Mouse (Mus musculus) forebrain, embryonic 11.5 days (tissue): ENCODE measurements at regions not wholly inside any gene's neighbourhood (a gene's known extent, or its start where the extent isn't known, plus 50 kb on each side); places are given as distances from the start of the nearest gene placed in this dataset.

Source experiments
- ATAC-seq: fragments of 200-750 bp; cut with Nextera tagmentation; replicated peaks from 2 replicates; pipeline ENCODE4 v1.8.0; 2017; ENCODE audit warnings: moderate TSS enrichment; ENCODE audit not compliant: low FRiP score
- DNase-seq: peaks from one replicate; pipeline ENCODE4 v3.0.0-alpha.2; 2017; ENCODE audit warnings: low spot score
- H3K27ac ChIP-seq: fragments of 300-500 bp; sonication (generic); 2 replicates; pipeline ENCODE4 v1.5.1; 2014; ENCODE audit warnings: low read depth, low read length
- H3K27me3 ChIP-seq: fragments of 300-500 bp; sonication (generic); 2 replicates; pipeline ENCODE4 v1.6.1; 2014; ENCODE audit warnings: mild to moderate bottlenecking, low read length, mixed read lengths; ENCODE audit not compliant: control insufficient read depth, insufficient read depth
- H3K36me3 ChIP-seq: fragments of 300-500 bp; sonication (generic); 2 replicates; pipeline ENCODE4 v1.6.1; 2014; ENCODE audit warnings: mild to moderate bottlenecking, low read length, moderate library complexity, mixed read lengths; ENCODE audit not compliant: control insufficient read depth, insufficient read depth
- H3K4me1 ChIP-seq: fragments of 300-500 bp; sonication (generic); replicated peaks from 2 replicates; pipeline ENCODE4 v1.6.1; 2014; ENCODE audit warnings: low read length, mixed read lengths; ENCODE audit not compliant: control insufficient read depth, insufficient read depth
- H3K4me2 ChIP-seq: fragments of 300-500 bp; sonication (generic); 2 replicates; pipeline ENCODE4 v1.6.1; 2014; ENCODE audit warnings: low read depth, mild to moderate bottlenecking, low read length, moderate library complexity, mixed read lengths; ENCODE audit not compliant: severe bottlenecking
- H3K4me3 ChIP-seq: fragments of 300-500 bp; sonication (generic); 2 replicates; pipeline ENCODE4 v1.5.1; 2014; ENCODE audit warnings: low read depth, low read length
- H3K9ac ChIP-seq: fragments of 300-500 bp; sonication (generic); 2 replicates; pipeline ENCODE4 v1.6.1; 2014; ENCODE audit warnings: low read length
- H3K9me3 ChIP-seq: fragments of 300-500 bp; sonication (generic); 2 replicates; pipeline ENCODE4 v1.6.1; 2016; ENCODE audit warnings: low read length, mixed read lengths; ENCODE audit not compliant: control insufficient read depth
- WGBS: fragments of 180-500 bp; shearing (Covaris S2); extraction: QIAGEN DNeasy Blood & Tissue Kit; methylation state at CpG from one replicate; pipeline ENCODE4 v1.1.7; 2014; 5-methylcytosine and 5-hydroxymethylcytosine counted together

- H3K4me2 ChIP-seq: peak overlapping the region; percentile 45; the same call in 1 of the 2 replicates
- no peak for DNase-seq
- no peak overlapping the region for H3K27ac ChIP-seq
- H3K4me1 ChIP-seq: no peaks in the 10 kb centered on the region
- H3K9me3 ChIP-seq: no peaks in the 10 kb centered on the region
- 84% methylated on average over 10 of the region's 10 CpGs for WGBS
- no peak for ATAC-seq
- H3K36me3 ChIP-seq: no peaks in the 10 kb centered on the region
- H3K4me3 ChIP-seq: no peak overlapping the region; the same call in 1 of the 2 replicates
- peak overlapping the region; percentile 58; the same call in 1 of the 2 replicates for H3K9ac ChIP-seq
- H3K27me3 ChIP-seq: no peaks in the 10 kb centered on the region
These were observed 345.7 kb upstream of the Prkcq start for GRCm38 (mm10) chr2:10826134-10826767.

GRCm38 (mm10) chr2:10839976-10840375, 331.9 kb upstream of the Prkcq start:
- Histone ChIP-seq H3K36me3 (no peaks in the 10 kb centered on the region), H3K4me1 (0 out of 2 replicates have a peak, but pooled peaks cover 2% of the 10 kb centered on the region), H3K27me3 (no peaks in the 10 kb centered on the region), H3K27ac (no peak overlapping the region), H3K9ac (no peak overlapping the region), H3K4me2 (no peak overlapping the region), H3K4me3 (no peak overlapping the region), H3K9me3 (no peaks in the 10 kb centered on the region)
- no peak for DNase-seq
- 49% methylated on average over 5 of the region's 5 CpGs for WGBS
- ATAC-seq: no peak; the same call in 1 of the 2 replicates

- ATAC-seq (no peak), DNase-seq (no peak)
- 75% methylated on average over 8 of the region's 8 CpGs for WGBS
- Histone ChIP-seq H3K9ac (no peak overlapping the region), H3K36me3 (no peaks in the 10 kb centered on the region), H3K27me3 (no peaks in the 10 kb centered on the region), H3K27ac (no peak overlapping the region), H3K4me3 (no peak overlapping the region), H3K4me2 (no peak overlapping the region), H3K4me1 (no peaks in the 10 kb centered on the region), H3K9me3 (no peaks in the 10 kb centered on the region)
These were observed 310.1 kb upstream of the Prkcq start for GRCm38 (mm10) chr2:10861654-10862292.

- H3K9ac ChIP-seq: no peak overlapping the region
- ATAC-seq: no peak
- WGBS: 89% methylated on average over 2 of the region's 2 CpGs
- H3K9me3 ChIP-seq: no peaks in the 10 kb centered on the region
- no peak overlapping the region for H3K4me2 ChIP-seq
- H3K27me3 ChIP-seq: no peaks in the 10 kb centered on the region
- H3K27ac ChIP-seq: no peak overlapping the region
- DNase-seq: no peak
- H3K36me3 ChIP-seq: no peaks in the 10 kb centered on the region
- H3K4me3 ChIP-seq: no peak overlapping the region
- no peaks in the 10 kb centered on the region for H3K4me1 ChIP-seq
These were observed 307.5 kb upstream of the Prkcq start for GRCm38 (mm10) chr2:10864451-10864850.

GRCm38 (mm10) chr2:10874303-10874702, 297.6 kb upstream of the Prkcq start:
- H3K36me3 ChIP-seq: no peaks in the 10 kb centered on the region
- no peak overlapping the region for H3K9ac ChIP-seq
- H3K27ac ChIP-seq: no peak overlapping the region
- H3K4me3 ChIP-seq: no peak overlapping the region
- no peak overlapping the region for H3K4me2 ChIP-seq
- no peak for DNase-seq
- no peaks in the 10 kb centered on the region for H3K9me3 ChIP-seq
- no peak for ATAC-seq
- H3K27me3 ChIP-seq: no peaks in the 10 kb centered on the region
- WGBS: 89% methylated on average over 4 of the region's 4 CpGs
- no peaks in the 10 kb centered on the region for H3K4me1 ChIP-seq

GRCm38 (mm10) chr2:10901926-10902325, 270.0 kb upstream of the Prkcq start:
- no peaks in the 10 kb centered on the region for H3K4me1 ChIP-seq
- no peak overlapping the region for H3K9ac ChIP-seq
- no peaks in the 10 kb centered on the region for H3K9me3 ChIP-seq
- DNase-seq (no peak), ATAC-seq (no peak)
- no peak overlapping the region for H3K4me3 ChIP-seq
- no peak overlapping the region for H3K4me2 ChIP-seq
- WGBS: 87% methylated on average over 3 of the region's 3 CpGs
- no peaks in the 10 kb centered on the region for H3K36me3 ChIP-seq
- H3K27me3 ChIP-seq: no peaks in the 10 kb centered on the region
- no peak overlapping the region for H3K27ac ChIP-seq

GRCm38 (mm10) chr2:10919955-10920354, 252.0 kb upstream of the Prkcq start:
- no peak overlapping the region for H3K4me3 ChIP-seq
- H3K4me2 ChIP-seq: no peak overlapping the region
- H3K9me3 ChIP-seq: no peaks in the 10 kb centered on the region
- H3K27me3 ChIP-seq: no peaks in the 10 kb centered on the region
- ATAC-seq (no peak), DNase-seq (no peak)
- 0 out of 2 replicates have a peak, but pooled peaks cover 3% of the 10 kb centered on the region for H3K4me1 ChIP-seq
- H3K9ac ChIP-seq: no peak overlapping the region
- H3K36me3 ChIP-seq: no peaks in the 10 kb centered on the region
- no peak overlapping the region for H3K27ac ChIP-seq

- H3K4me2 ChIP-seq: peak overlapping the region; percentile 18; the same call in 1 of the 2 replicates
- peak; percentile 55 for ATAC-seq
These were observed 251.0 kb upstream of the Prkcq start for GRCm38 (mm10) chr2:10920686-10921485.

More at GRCm38 (mm10) chr2:10920686-10921485, 251.0 kb upstream of the Prkcq start:
- Histone ChIP-seq H3K4me1 (0 out of 2 replicates have a peak, but pooled peaks cover 3% of the 10 kb centered on the region), H3K36me3 (no peaks in the 10 kb centered on the region), H3K27ac (no peak overlapping the region), H3K27me3 (no peaks in the 10 kb centered on the region), H3K9me3 (no peaks in the 10 kb centered on the region), H3K9ac (no peak overlapping the region), H3K4me3 (no peak overlapping the region)
- 55% methylated on average over 8 of the region's 8 CpGs for WGBS
- DNase-seq: no peak
